Mouse (Mus musculus): Measurements from ENCODE around the gene Prdm16. TPM values are rescaled to one million over a fixed set of nuclear protein-coding genes. Genes with fewer than 3 reads are reported as not detected.
A peak's percentile ranks its signal among the peaks of the same experiment; 100 is the strongest.

Prdm16 gene
- total RNA-seq, 4 experiments from 2014 or later = 2.9 to 5.5 (median 3.8) TPM

DNA sequence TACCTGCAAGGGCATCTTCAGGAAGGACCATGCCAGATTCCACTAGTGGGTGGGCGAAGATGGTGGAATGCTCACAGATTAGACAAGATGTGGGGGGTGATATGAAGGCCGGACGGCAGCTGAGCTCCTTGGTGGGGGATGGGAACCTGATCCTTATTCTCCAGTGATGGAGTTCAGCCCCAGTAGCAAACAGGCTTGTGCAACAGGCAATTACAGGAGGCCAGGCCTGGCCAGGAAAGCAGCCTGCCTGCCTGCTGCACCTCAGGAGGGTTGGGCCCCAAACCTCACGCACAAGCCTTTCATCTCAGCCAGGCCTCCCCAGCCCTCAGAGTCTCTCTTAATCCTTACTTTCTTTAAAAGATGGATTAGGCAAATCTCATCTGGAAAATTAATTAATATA lies 124.9 kb downstream of the Prdm16 start:
- DNase-seq = no peak

GRCm38 (mm10) chr4:154506774-154507435 lies 129.8 kb downstream of the Prdm16 start:
- DNase-seq = no peak

DNA sequence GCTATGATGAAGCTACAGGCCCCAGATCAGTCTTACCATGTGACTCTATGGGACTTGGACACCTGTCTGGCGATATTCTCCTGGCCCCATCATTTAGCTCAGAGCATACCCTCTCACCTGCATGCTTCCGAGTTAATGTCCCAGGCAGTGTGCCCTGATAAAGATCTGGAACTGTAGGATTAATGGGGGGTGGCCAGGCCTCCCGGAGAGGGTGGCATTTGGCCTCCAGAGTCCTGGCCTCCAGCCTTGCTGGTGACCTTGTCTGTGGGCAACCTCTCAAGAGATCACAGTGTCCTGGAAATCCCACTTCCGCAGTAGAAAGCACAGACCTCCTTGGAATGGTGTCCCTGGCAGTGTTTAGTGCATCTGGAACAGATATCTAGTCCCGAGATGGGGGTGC lies 131.4 kb downstream of the Prdm16 start:
- DNase-seq = no peak

- DNase-seq = no peak
These were observed 133.3 kb downstream of the Prdm16 start for GRCm38 (mm10) chr4:154503260-154503829.

DNA sequence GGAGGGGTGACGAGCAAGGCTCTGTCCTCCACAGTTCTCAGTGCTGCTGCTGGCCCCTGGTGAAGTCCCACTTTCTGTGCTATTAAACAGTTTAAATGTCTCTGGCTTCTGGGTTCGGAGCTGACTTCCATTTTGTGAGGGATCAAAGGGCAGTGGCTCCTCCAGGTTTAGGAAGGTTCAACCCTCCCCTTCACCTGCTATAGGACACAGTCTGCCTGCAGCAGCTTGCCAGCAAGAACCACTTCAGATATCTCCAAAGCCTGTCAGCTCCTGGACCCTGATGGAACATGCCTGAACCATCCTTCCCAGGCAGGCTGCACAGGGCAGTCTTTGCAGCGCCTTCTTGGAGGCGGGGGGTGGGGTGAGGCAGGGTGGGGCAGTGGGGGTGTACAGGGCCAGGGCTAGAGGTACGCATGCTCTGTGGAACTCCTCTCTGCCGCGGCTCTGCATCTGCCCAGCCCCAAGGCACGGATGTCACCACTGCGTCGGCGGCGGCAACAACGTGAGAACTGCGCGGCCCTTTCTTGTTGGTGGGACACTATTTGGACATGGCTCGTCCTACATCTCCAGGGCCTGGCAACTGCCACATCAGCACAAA lies 134.2 kb downstream of the Prdm16 start:
- DNase-seq = no peak

GRCm38 (mm10) chr4:154500695-154501094 lies 136.0 kb downstream of the Prdm16 start:
- no peak for DNase-seq

DNA sequence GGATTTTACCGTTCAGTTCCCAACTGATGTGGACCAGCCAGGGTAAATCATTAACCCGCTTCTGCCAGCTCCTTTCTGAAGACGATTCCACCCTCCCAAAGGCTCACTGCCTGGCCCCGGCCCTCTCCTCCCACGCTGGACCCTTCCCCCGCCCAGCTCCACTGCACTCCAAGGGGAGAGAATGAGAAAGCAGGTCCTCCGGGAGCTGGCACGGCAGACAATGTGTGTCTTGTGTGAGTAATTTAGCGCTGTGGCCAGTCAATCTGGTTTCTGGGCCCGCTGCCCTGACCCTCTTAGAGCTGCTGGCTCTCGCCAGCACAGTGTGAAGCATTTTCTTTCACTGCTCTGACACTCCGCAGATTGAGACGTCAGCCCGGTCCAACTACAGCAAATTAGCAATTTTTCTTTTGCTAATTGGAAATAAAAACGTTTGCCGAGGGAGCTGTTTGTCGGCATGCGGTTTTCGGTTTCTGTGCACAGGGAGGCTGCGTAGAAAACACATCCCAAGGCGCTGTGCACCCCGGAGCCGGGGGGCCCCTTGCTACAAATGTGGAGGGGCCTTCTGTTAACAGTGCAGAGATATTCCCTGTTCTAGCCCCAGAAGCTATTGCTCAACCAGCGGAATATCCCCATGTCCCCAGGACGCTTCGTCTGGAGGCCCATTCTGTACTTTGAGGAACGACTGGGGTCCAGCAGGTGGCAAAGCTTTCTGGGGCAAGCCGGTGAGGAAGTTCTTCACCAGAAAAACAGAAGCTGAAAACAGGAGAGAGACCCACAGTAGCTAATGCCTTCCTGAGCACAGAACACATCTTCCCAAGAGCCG lies 136.8 kb downstream of the Prdm16 start:
- peak; percentile 13 for DNase-seq

DNA sequence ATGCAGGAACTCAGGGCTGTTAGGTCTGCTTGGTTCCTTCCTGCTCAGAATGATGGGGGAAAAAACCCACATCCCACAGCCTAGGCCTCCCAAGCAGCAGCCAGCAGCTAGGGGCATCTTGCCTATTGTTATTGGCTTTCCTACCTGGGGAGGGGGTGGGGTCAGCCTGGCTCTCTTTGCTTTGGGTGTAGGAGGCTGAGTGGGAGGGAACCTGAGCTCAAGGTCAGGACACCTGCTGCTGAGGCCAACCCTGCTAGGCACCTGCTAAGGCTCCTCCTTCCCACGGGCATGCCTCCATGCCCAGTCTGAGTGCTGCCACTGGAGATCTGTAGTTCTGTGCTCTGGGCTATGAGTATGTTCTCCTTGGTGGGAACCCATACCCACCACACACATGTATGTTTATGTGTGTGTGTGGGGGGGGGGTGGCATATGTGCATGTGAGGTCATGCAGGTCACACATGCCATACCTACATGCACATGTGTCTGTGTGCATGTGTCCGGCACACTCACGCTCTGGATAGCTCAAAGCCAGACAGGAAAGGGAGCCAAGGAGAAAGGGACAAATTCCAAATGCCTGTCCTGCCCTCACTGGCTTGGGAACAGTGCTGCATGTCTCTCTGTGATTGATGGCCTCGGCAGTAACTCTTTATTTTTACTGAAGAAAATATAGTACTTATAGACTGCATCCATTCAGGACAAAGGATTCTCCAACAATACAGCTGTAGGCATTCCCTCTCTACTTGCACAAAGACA lies 139.1 kb downstream of the Prdm16 start:
- DNase-seq = no peak

DNA sequence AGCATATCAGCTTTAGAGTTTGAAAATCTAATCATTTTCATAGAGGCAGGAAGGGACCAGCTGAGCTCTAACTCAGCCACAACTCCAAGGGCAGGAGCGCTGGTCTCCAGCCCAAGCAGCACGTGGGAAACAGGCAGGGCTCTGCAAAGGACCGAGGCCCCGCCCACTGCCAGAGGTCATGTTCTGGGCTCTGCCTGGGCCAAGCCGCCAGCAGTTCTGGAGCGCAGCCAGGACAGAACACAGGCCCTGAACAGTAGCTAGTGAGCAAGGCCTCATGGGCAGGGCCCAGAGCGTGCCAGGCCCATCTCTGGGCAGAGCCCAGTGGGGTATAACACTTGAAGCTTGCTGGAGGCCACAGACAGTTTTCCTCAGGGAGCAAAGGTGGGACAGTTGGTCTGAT lies 139.7 kb downstream of the Prdm16 start:
- DNase-seq = peak; percentile 94

GRCm38 (mm10) chr4:154496522-154496921 lies 140.2 kb downstream of the Prdm16 start:
- DNase-seq = no peak

GRCm38 (mm10) chr4:154493996-154494395 lies 142.7 kb downstream of the Prdm16 start:
- no peak for DNase-seq

GRCm38 (mm10) chr4:154492714-154493121 lies 144.0 kb downstream of the Prdm16 start:
- no peak for DNase-seq

GRCm38 (mm10) chr4:154492268-154492667 lies 144.4 kb downstream of the Prdm16 start:
- DNase-seq = no peak

DNA sequence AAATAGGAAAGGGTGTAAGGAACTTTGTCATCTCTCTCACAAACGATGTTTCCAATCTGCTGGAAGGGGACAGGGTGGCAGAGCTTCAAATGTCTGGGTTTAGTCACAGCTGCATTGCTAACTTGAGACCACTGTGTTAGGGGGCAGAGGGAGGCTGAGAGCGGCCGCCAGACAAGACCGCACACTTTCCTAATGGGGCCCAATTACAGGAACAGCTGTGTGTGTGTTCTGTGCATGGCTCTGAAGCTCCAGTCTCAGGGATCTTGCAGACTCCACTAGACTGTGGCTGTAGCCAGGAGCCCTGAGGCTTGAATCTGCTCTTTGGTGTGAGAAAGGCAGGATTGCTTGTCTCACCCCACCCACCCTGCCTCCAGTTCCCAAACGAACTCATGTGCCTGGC lies 148.6 kb downstream of the Prdm16 start:
- no peak for DNase-seq

- no peak for DNase-seq
These were observed 154.0 kb downstream of the Prdm16 start for GRCm38 (mm10) chr4:154482695-154483094.

- no peak for DNase-seq
These were observed 154.7 kb downstream of the Prdm16 start for GRCm38 (mm10) chr4:154481771-154482637.

GRCm38 (mm10) chr4:154480544-154481260 lies 156.0 kb downstream of the Prdm16 start:
- DNase-seq = no peak

DNA sequence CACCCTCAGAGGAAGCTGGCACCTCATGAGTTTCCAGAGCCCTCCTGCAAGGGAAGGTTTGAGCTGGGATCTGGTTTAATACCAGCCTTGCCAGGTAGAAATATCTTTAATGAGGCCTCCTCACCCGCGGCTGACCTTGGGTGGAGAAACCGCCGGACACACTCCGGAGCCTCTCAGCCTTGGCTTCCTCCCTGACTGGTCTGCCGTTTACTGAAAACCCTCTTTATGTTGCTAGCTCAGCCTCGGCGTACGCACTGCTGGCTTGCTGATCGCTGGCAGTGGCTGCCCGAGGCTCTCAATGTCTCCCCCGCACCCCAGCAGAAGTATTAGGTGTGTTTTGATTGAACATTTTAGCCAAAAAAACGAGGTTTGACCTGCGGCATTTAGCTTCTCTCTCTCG lies 156.5 kb downstream of the Prdm16 start:
- no peak for DNase-seq

DNA sequence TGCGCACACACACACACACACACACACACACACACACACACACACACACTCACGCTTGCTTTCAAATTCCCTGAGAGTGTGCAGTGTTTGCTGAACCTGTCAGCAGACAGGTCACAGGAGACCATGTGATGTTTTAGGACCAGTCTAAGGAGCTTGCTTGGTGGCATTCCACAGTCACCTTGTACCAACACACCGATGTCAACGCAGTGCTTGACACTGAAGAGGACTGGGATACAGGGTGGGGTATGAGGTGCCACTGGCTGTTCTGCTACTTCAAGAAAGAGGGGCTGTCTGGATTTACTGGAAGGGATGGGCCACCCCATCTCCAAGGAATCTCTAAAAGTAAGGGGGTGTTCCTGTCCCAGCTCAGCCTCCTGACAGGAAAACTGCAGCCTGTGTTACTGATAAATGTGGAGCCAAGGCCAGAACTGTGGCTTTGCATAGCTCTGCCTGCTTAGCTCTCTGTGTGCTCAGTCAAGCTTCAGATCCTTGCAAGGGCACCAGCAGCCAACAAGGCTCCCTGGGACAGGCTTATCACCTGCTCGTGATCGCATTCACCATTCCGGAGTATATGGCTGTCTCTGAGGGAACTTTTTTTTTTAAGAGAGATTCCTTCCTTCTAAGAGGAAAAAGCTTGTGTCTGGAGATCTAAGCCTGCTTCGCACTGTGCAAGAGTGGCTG lies 157.6 kb downstream of the Prdm16 start:
- DNase-seq = no peak
